Mouse (Mus musculus) heart, adult 2 months (tissue): ENCODE measurements around the gene Psen1.

Experiments used
- CTCF ChIP-seq: fragments of 200-600 bp; IDR thresholded peaks from 2 replicates; pipeline ENCODE4 v1.8.1; 2022; ENCODE audit warnings: antibody characterized with exemption, mild to moderate bottlenecking, moderate library complexity
- EP300 ChIP-seq: fragments of 200-500 bp; IDR thresholded peaks from 2 replicates; pipeline ENCODE4 v1.6.1; 2011; ENCODE audit warnings: low read depth, low read length, control low read depth; ENCODE audit not compliant: insufficient read depth
- POLR2A ChIP-seq: fragments of 200-500 bp; IDR thresholded peaks from 2 replicates; pipeline ENCODE4 v1.6.1; 2011; ENCODE audit warnings: mild to moderate bottlenecking, low read depth, low read length, control low read depth; ENCODE audit not compliant: insufficient read depth

DNA sequence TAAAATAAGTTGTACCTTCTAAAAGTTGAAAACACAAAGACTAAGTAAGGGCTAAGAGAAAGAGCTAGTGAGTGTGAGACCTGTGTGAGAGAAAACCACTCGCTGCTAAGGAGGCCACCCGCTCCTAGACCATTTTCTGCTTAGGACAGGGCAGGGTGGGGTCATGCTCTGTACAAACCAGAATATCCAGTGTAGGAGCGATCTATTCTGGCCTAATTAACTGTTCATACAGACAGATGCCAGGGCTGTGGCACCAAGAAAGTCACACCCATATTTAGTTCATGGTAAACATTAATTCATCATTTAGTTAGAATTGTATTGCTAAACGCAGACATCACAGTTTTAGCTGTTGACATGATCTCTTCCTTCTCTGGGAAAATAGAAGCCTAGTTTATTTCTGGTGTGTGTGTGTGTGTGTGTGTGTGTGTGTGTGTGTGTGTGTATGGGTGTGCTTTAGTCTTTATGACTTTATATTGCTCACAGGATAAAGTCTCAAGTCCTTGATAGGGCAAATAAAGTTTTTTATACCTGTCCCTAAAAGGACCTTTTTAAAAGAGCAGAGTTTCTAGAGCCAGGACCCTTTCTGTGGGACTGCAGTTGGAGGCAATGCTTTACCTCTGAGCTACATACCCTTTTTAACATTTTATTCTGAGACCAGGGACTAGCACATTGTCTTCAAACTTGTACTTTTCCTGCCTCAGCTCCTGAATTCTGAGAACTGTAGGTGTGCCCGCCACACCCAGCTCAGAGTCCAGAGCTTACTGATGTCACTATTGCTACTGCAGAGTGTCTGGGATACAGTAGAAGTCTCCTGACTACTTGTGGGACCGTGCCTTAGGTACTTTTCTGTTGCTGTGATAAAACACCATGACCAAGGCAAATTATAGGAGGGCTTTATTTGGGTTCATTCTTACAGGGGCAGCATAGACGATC, 20.5 kb downstream of the Psen1 start:
- TF ChIP-seq POLR2A = no peak
- no peak for TF ChIP-seq EP300
- no peak for TF ChIP-seq CTCF
